In genomic region chr3:51701281-51701751, GRCm38 (mm10) we compare ENCODE assay signal across 7 mouse cellular contexts. TPM values are rescaled to one million over a fixed set of nuclear protein-coding genes. Genes with fewer than 3 reads are reported as not detected.
DNase-seq lines count a peak whose midpoint lies in the region; ATAC-seq and TF ChIP-seq lines count a peak whose summit lies in the region.

No protein-coding gene starts in this region.

- peak; percentile 86 for DNase-seq in adrenal gland, postnatal 14 days
- peak; percentile 95 for DNase-seq in embryo, embryonic 9.5 days (ENCODE audit: extremely low spot score)
- DNase-seq in left cerebral cortex, postnatal 36 days (ENCODE audit: low spot score in 2 of 2), result peak; percentile 73 to 75
- DNase-seq in midbrain, embryonic 11.5 days (ENCODE audit: low spot score, missing footprints), result peak; percentile 99
- DNase-seq in skeletal muscle tissue, adult 2 months (ENCODE audit: low read depth, low spot score), result peak; percentile 65

- H3K4me3 ChIP-seq in intestine, postnatal 0 days (ENCODE audit: low read depth, low read length), result peak overlapping the region; percentile 33
- H3K4me3 ChIP-seq in midbrain, embryonic 11.5 days (ENCODE audit: low read depth, low read length), result peak overlapping the region; percentile 1

- H3K9ac ChIP-seq in intestine, postnatal 0 days (ENCODE audit: low read depth, low read length), result no peak overlapping the region
- peak overlapping the region; percentile 71 for H3K9ac ChIP-seq in midbrain, embryonic 11.5 days (ENCODE audit: low read length)

- peak overlapping the region; percentile 73 for H3K4me2 ChIP-seq in intestine, postnatal 0 days (replicated peaks; ENCODE audit: low read depth)
- peak overlapping the region; percentile 36 for H3K4me2 ChIP-seq in midbrain, embryonic 11.5 days

- WGBS in intestine, postnatal 0 days, result under 1% methylated on average over 27 of the region's 27 CpGs
- WGBS in midbrain, embryonic 11.5 days, result under 1% methylated on average over 27 of the region's 27 CpGs

- ATAC-seq in granulocyte monocyte progenitor cell, adult 5-6 weeks (replicated peaks; ENCODE audit: poor library complexity, severe bottlenecking), result peak; percentile 78
- ATAC-seq in intestine, postnatal 0 days, result peak; percentile 84
- peak; percentile 98 for ATAC-seq in midbrain, embryonic 11.5 days (ENCODE audit: low FRiP score)

- peaks cover 3% of the 10 kb centered on the region; the same call in 1 of the 2 replicates for H3K4me1 ChIP-seq in intestine, postnatal 0 days (replicated peaks; ENCODE audit: control insufficient read depth, insufficient read depth, low read length)
- H3K4me1 ChIP-seq in midbrain, embryonic 11.5 days (ENCODE audit: control insufficient read depth, insufficient read depth, low read length), result peaks cover 24% of the 10 kb centered on the region

- no peak overlapping the region for H3K27ac ChIP-seq in intestine, postnatal 0 days (ENCODE audit: low read depth, low read length)
- peak overlapping the region; percentile 89 for H3K27ac ChIP-seq in midbrain, embryonic 11.5 days (ENCODE audit: low read depth, low read length)

- no peaks in the 10 kb centered on the region for H3K36me3 ChIP-seq in intestine, postnatal 0 days (ENCODE audit: control insufficient read depth, insufficient read depth)
- H3K36me3 ChIP-seq in midbrain, embryonic 11.5 days (ENCODE audit: control insufficient read depth, insufficient read depth, low read length), result no peaks in the 10 kb centered on the region; the same call in 1 of the 2 replicates

- no peaks in the 10 kb centered on the region; the same call in 1 of the 2 replicates for H3K9me3 ChIP-seq in intestine, postnatal 0 days (ENCODE audit: control insufficient read depth)
- H3K9me3 ChIP-seq in midbrain, embryonic 11.5 days (ENCODE audit: control insufficient read depth, low read length), result no peaks in the 10 kb centered on the region

- TF ChIP-seq CTCF in intestine, postnatal 0 days (IDR thresholded peaks at IDR 0.05; ENCODE audit: low read depth), result peak; percentile 87

- intact Hi-C loops in left cerebral cortex, postnatal 36 days (cut with DNase I), result loop anchor here (2.0 to 5.0 kb wide), 5 partner anchors 86 to 496 kb away; no protein-coding TSS in a partner anchor

- H3K27me3 ChIP-seq in intestine, postnatal 0 days (replicated peaks; ENCODE audit: control insufficient read depth, insufficient read depth, low read length), result no peaks in the 10 kb centered on the region
- no peaks in the 10 kb centered on the region for H3K27me3 ChIP-seq in midbrain, embryonic 11.5 days (ENCODE audit: control insufficient read depth, insufficient read depth, low read length)

RNA-seq across cellular contexts. Expression of gene Mgst2, which starts 41.2 kb away (rescaled TPM):
- 65.8 and 71.2 TPM in 2 replicates for total RNA-seq in adrenal gland, postnatal 14 days (2021)
- total RNA-seq in granulocyte monocyte progenitor cell, adult 5-6 weeks (2014; fragmentation: Nextera tagmentation), result 119 and 127 TPM in 2 replicates
- 38.6 and 72.3 TPM in 2 replicates for total RNA-seq in granulocyte monocyte progenitor cell, adult 5-6 weeks (2017)
- polyA plus RNA-seq in intestine, postnatal 0 days (2015; fragmentation: Nextera tagmentation; extraction: Ambion mirVana), result 128 and 153 TPM in 2 replicates
- total RNA-seq in left cerebral cortex, postnatal 36 days (2021), result not detected
- 0.22 TPM in 1 of 2 replicates, not detected in the other for polyA plus RNA-seq in midbrain, embryonic 11.5 days (2014; fragmentation: Nextera tagmentation; extraction: Ambion mirVana)

Comparison
In these comparisons a context has a peak if more than half of its experiments do, and no peak if none do; other contexts are left out.
1. RNA of gene Mgst2, which starts 41.2 kb away (total RNA-seq): 38.6 to 127 TPM in granulocyte monocyte progenitor cell, adult 5-6 weeks and 65.8 to 71.2 TPM in adrenal gland, postnatal 14 days; not detected in left cerebral cortex, postnatal 36 days; every median in the first group is over 10 times any median in the second.
2. Peak in every context shown above with its lines, with median percentiles within 50 percentile points of each other: DNase-seq and ATAC-seq.